Mouse (Mus musculus) hindbrain, embryonic 12.5 days (tissue): ENCODE measurements around the gene Ptgdr2. TPM values are rescaled to one million over a fixed set of nuclear protein-coding genes. Genes with fewer than 3 reads are reported as not detected.
A peak's percentile ranks its signal among the peaks of the same experiment; 100 is the strongest.

Source experiments
- ATAC-seq: fragments of 200-750 bp; cut with Nextera tagmentation; 2 replicates; pipeline ENCODE4 v1.8.0; 2017; ENCODE audit warnings: moderate TSS enrichment; ENCODE audit not compliant: low FRiP score
- H3K27ac ChIP-seq: fragments of 300-500 bp; sonication (generic); 2 replicates; pipeline ENCODE4 v1.5.1; 2016; ENCODE audit warnings: mild to moderate bottlenecking
- H3K27me3 ChIP-seq: fragments of 300-500 bp; sonication (generic); 2 replicates; pipeline ENCODE4 v1.6.1; 2016; ENCODE audit warnings: mild to moderate bottlenecking
- H3K36me3 ChIP-seq: fragments of 300-500 bp; sonication (generic); 2 replicates; pipeline ENCODE4 v1.6.1; 2016; ENCODE audit warnings: mild to moderate bottlenecking
- H3K4me1 ChIP-seq: fragments of 300-500 bp; sonication (generic); 2 replicates; pipeline ENCODE4 v1.6.1; 2016
- H3K4me2 ChIP-seq: fragments of 300-500 bp; sonication (generic); replicated peaks from 2 replicates; pipeline ENCODE4 v1.6.1; 2016; ENCODE audit warnings: mild to moderate bottlenecking
- H3K4me3 ChIP-seq: fragments of 300-500 bp; sonication (generic); 2 replicates; pipeline ENCODE4 v1.5.1; 2016; ENCODE audit warnings: mild to moderate bottlenecking
- H3K9ac ChIP-seq: fragments of 300-500 bp; sonication (generic); 2 replicates; pipeline ENCODE4 v1.6.1; 2016; ENCODE audit warnings: mild to moderate bottlenecking, moderate library complexity
- H3K9me3 ChIP-seq: fragments of 300-500 bp; sonication (generic); replicated peaks from 2 replicates; pipeline ENCODE4 v1.6.1; 2016; ENCODE audit warnings: mild to moderate bottlenecking
- WGBS: fragments of 180-500 bp; shearing (Covaris S2); methylation state at CpG from one replicate; pipeline ENCODE4 v1.1.7; 2016; 5-methylcytosine and 5-hydroxymethylcytosine counted together
- polyA plus RNA-seq: library from polyadenylated mRNA; unstranded; fragments of >200 nt; fragmentation: Nextera tagmentation; extraction: Ambion mirVana; gene quantifications from 2 replicates; pipeline ENCODE4 v1.2.1, GENCODE M21; 2016

Gene Ptgdr2
- polyA plus RNA-seq = 0.09 and 0.10 TPM in 2 replicates

GRCm38 (mm10) chr19:10937110-10937563, at the start of gene Ptgdr2:
Ptgdr2 (plus strand) TSS chr19:10937160.
- no peak for ATAC-seq
- Histone ChIP-seq H3K4me2 (no peak within 1 kb of the TSS), H3K4me1 (peaks cover 11% of the 10 kb centered on the region), H3K9ac (no peak within 1 kb of the TSS), H3K27ac (no peak within 1 kb of the TSS), H3K36me3 (peaks cover 5% of the 10 kb centered on the region), H3K27me3 (no peaks in the 10 kb centered on the region; the same call in none of the 2 replicates), H3K4me3 (no peak within 1 kb of the TSS), H3K9me3 (0 out of 2 replicates have a peak, but pooled peaks cover 4% of the 10 kb centered on the region)
- WGBS = 60% methylated on average over 5 of the region's 5 CpGs

- Histone ChIP-seq H3K4me2 (no peak overlapping the region), H3K27ac (no peak overlapping the region), H3K27me3 (peaks cover 2% of the 10 kb centered on the region; the same call in 1 of the 2 replicates), H3K9me3 (no peaks in the 10 kb centered on the region), H3K9ac (no peak overlapping the region), H3K36me3 (no peaks in the 10 kb centered on the region), H3K4me3 (no peak overlapping the region), H3K4me1 (peaks cover 15% of the 10 kb centered on the region)
- ATAC-seq = no peak
- WGBS = 90% methylated on average over 3 of the region's 3 CpGs
Observed at GRCm38 (mm10) chr19:10892201-10892600, 44.8 kb upstream of the Ptgdr2 start.

- peaks cover 2% of the 10 kb centered on the region; the same call in 1 of the 2 replicates for H3K27me3 ChIP-seq
- H3K4me1 ChIP-seq = peaks cover 15% of the 10 kb centered on the region
- peaks cover 21% of the 10 kb centered on the region for H3K36me3 ChIP-seq
- H3K4me2 ChIP-seq = peak within 1 kb of the TSS; percentile 93
- 1% methylated on average over 43 of the region's 43 CpGs for WGBS
- ATAC-seq = peak; percentile 97
- H3K4me3 ChIP-seq = peak within 1 kb of the TSS; percentile 90
- no peaks in the 10 kb centered on the region for H3K9me3 ChIP-seq
- peak within 1 kb of the TSS; percentile 87 for H3K27ac ChIP-seq
- H3K9ac ChIP-seq = peak within 1 kb of the TSS; percentile 80
Observed at GRCm38 (mm10) chr19:10895016-10895528, 41.9 kb upstream of the Ptgdr2 start, which contains the start of gene Prpf19. Prpf19 (plus strand) TSS chr19:10895231.

- Histone ChIP-seq H3K9ac (peak overlapping the region; percentile 80), H3K9me3 (no peaks in the 10 kb centered on the region), H3K27me3 (peaks cover 2% of the 10 kb centered on the region; the same call in 1 of the 2 replicates), H3K27ac (peak overlapping the region; percentile 87), H3K36me3 (peaks cover 27% of the 10 kb centered on the region), H3K4me1 (peaks cover 15% of the 10 kb centered on the region), H3K4me3 (peak overlapping the region; percentile 90), H3K4me2 (peak overlapping the region; percentile 93)
- peak; percentile 26 for ATAC-seq
- 2% methylated on average over 16 of the region's 16 CpGs for WGBS
Observed at GRCm38 (mm10) chr19:10895708-10896107, 41.3 kb upstream of the Ptgdr2 start.

- Histone ChIP-seq H3K4me3 (peak overlapping the region; percentile 90), H3K9ac (peak overlapping the region; percentile 80; the same call in 1 of the 2 replicates), H3K9me3 (no peaks in the 10 kb centered on the region), H3K4me2 (peak overlapping the region; percentile 93), H3K4me1 (peaks cover 15% of the 10 kb centered on the region), H3K27ac (no peak overlapping the region), H3K36me3 (peaks cover 38% of the 10 kb centered on the region), H3K27me3 (no peaks in the 10 kb centered on the region)
- 89% methylated on average over 7 of the region's 7 CpGs for WGBS
- ATAC-seq = no peak
Observed at GRCm38 (mm10) chr19:10896849-10897248, 40.1 kb upstream of the Ptgdr2 start.

GRCm38 (mm10) chr19:10897491-10897890, 39.5 kb upstream of the Ptgdr2 start:
- no peak overlapping the region for H3K4me3 ChIP-seq
- H3K9me3 ChIP-seq = no peaks in the 10 kb centered on the region
- H3K4me2 ChIP-seq = no peak overlapping the region
- WGBS = 93% methylated on average over 8 of the region's 8 CpGs
- ATAC-seq = no peak
- no peak overlapping the region for H3K27ac ChIP-seq
- no peak overlapping the region for H3K9ac ChIP-seq
- H3K4me1 ChIP-seq = peaks cover 15% of the 10 kb centered on the region
- no peaks in the 10 kb centered on the region for H3K27me3 ChIP-seq
- H3K36me3 ChIP-seq = peaks cover 45% of the 10 kb centered on the region

- Histone ChIP-seq H3K9me3 (no peaks in the 10 kb centered on the region), H3K27ac (no peak overlapping the region), H3K9ac (no peak overlapping the region), H3K36me3 (peaks cover 73% of the 10 kb centered on the region), H3K27me3 (no peaks in the 10 kb centered on the region), H3K4me2 (no peak overlapping the region), H3K4me3 (no peak overlapping the region), H3K4me1 (peaks cover 15% of the 10 kb centered on the region)
- 88% methylated on average over 6 of the region's 6 CpGs for WGBS
- ATAC-seq = no peak
Observed at GRCm38 (mm10) chr19:10900315-10900714, 36.6 kb upstream of the Ptgdr2 start.

- H3K36me3 ChIP-seq = peaks cover 80% of the 10 kb centered on the region
Observed at GRCm38 (mm10) chr19:10901046-10901445, 35.9 kb upstream of the Ptgdr2 start.

GRCm38 (mm10) chr19:10904512-10904911, 32.4 kb upstream of the Ptgdr2 start:
- 90% methylated on average over 5 of the region's 5 CpGs for WGBS
- Histone ChIP-seq H3K4me1 (no peaks in the 10 kb centered on the region), H3K4me3 (no peak overlapping the region), H3K4me2 (no peak overlapping the region), H3K9me3 (no peaks in the 10 kb centered on the region), H3K36me3 (peaks cover 86% of the 10 kb centered on the region), H3K27ac (no peak overlapping the region), H3K9ac (no peak overlapping the region), H3K27me3 (no peaks in the 10 kb centered on the region)
- no peak for ATAC-seq

More at GRCm38 (mm10) chr19:10901046-10901445, 35.9 kb upstream of the Ptgdr2 start:
- no peak overlapping the region for H3K4me2 ChIP-seq
- H3K4me3 ChIP-seq = no peak overlapping the region
- H3K9me3 ChIP-seq = no peaks in the 10 kb centered on the region
- H3K27me3 ChIP-seq = no peaks in the 10 kb centered on the region
- peaks cover 12% of the 10 kb centered on the region for H3K4me1 ChIP-seq
- no peak for ATAC-seq
- WGBS = 93% methylated on average over 5 of the region's 5 CpGs
- no peak overlapping the region for H3K9ac ChIP-seq
- H3K27ac ChIP-seq = no peak overlapping the region

GRCm38 (mm10) chr19:10904927-10905727, 31.8 kb upstream of the Ptgdr2 start:
- Histone ChIP-seq H3K27me3 (no peaks in the 10 kb centered on the region), H3K9me3 (no peaks in the 10 kb centered on the region), H3K4me1 (no peaks in the 10 kb centered on the region), H3K4me2 (no peak overlapping the region), H3K4me3 (no peak overlapping the region), H3K36me3 (peaks cover 80% of the 10 kb centered on the region), H3K27ac (0 out of 2 replicates have a peak overlapping the region, but pooled peaks have one; percentile 2), H3K9ac (no peak overlapping the region)
- WGBS = 67% methylated on average over 7 of the region's 7 CpGs
- 0 out of 2 replicates have a peak, but pooled peaks have one; percentile 29 for ATAC-seq

- 90% methylated on average over 5 of the region's 5 CpGs for WGBS
- no peak overlapping the region for H3K9ac ChIP-seq
- no peaks in the 10 kb centered on the region for H3K4me1 ChIP-seq
- peaks cover 75% of the 10 kb centered on the region for H3K36me3 ChIP-seq
- no peak overlapping the region for H3K4me3 ChIP-seq
- H3K27me3 ChIP-seq = no peaks in the 10 kb centered on the region
- H3K4me2 ChIP-seq = no peak overlapping the region
- no peaks in the 10 kb centered on the region for H3K9me3 ChIP-seq
- no peak for ATAC-seq
- 0 out of 2 replicates have a peak overlapping the region, but pooled peaks have one; percentile 2 for H3K27ac ChIP-seq
Observed at GRCm38 (mm10) chr19:10905728-10906000, 31.3 kb upstream of the Ptgdr2 start.

- H3K27me3 ChIP-seq = no peaks in the 10 kb centered on the region
- no peaks in the 10 kb centered on the region for H3K4me1 ChIP-seq
- H3K9me3 ChIP-seq = no peaks in the 10 kb centered on the region
- H3K9ac ChIP-seq = no peak overlapping the region
- H3K27ac ChIP-seq = no peak overlapping the region
- 56% methylated on average over 3 of the region's 3 CpGs for WGBS
- no peak overlapping the region for H3K4me2 ChIP-seq
- H3K36me3 ChIP-seq = peaks cover 53% of the 10 kb centered on the region
- H3K4me3 ChIP-seq = no peak overlapping the region
- ATAC-seq = no peak
Observed at GRCm38 (mm10) chr19:10907891-10908290, 29.1 kb upstream of the Ptgdr2 start.
